Mouse (Mus musculus) liver, adult 2 months (tissue): ENCODE results near the gene Cd80. TPM values are rescaled to one million over a fixed set of nuclear protein-coding genes. Genes with fewer than 3 reads are reported as not detected.

Source experiments
- DNase-seq: peaks from one replicate; pipeline ENCODE4 v3.0.0-alpha.2; 2011; ENCODE audit warnings: low read depth, low spot score; ENCODE audit errors: extremely low read depth
- H3K27ac ChIP-seq: fragments of 200-500 bp; replicated peaks from 2 replicates; pipeline ENCODE4 v1.5.1; 2012; ENCODE audit warnings: low read depth, mild to moderate bottlenecking, control low read depth, inconsistent platforms, low read length; ENCODE audit not compliant: insufficient read depth
- H3K27me3 ChIP-seq: fragments of 200-500 bp; 2 replicates; pipeline ENCODE4 v1.6.1; 2012; ENCODE audit warnings: mild to moderate bottlenecking, moderate library complexity, low read length, inconsistent platforms; ENCODE audit not compliant: control insufficient read depth, insufficient read depth
- H3K36me3 ChIP-seq: fragments of 200-500 bp; 2 replicates; pipeline ENCODE4 v1.6.1; 2012; ENCODE audit warnings: low read length, inconsistent platforms; ENCODE audit not compliant: control insufficient read depth, insufficient read depth
- H3K4me1 ChIP-seq: fragments of 200-500 bp; 2 replicates; pipeline ENCODE4 v1.6.1; 2011; ENCODE audit warnings: low read length; ENCODE audit not compliant: control insufficient read depth, insufficient read depth
- H3K4me3 ChIP-seq: fragments of 200-500 bp; 2 replicates; pipeline ENCODE4 v1.5.1; 2011; ENCODE audit warnings: low read depth, mild to moderate bottlenecking, control low read depth, low read length, moderate library complexity; ENCODE audit not compliant: insufficient read depth
- H3K79me2 ChIP-seq: fragments of 200-500 bp; 2 replicates; pipeline ENCODE4 v1.6.1; 2012; ENCODE audit warnings: inconsistent platforms, mild to moderate bottlenecking, low read length, moderate library complexity; ENCODE audit not compliant: control insufficient read depth, insufficient read depth
- H3K9ac ChIP-seq: fragments of 200-500 bp; 2 replicates; pipeline ENCODE4 v1.6.1; 2012; ENCODE audit warnings: low read depth, mild to moderate bottlenecking, control low read depth, inconsistent platforms, low read length
- CTCF ChIP-seq: fragments of 200-500 bp; IDR thresholded peaks from 2 replicates; pipeline ENCODE4 v1.5.1; 2011; ENCODE audit warnings: low read depth, low read length, control low read depth
- POLR2A ChIP-seq: fragments of 200-500 bp; IDR thresholded peaks from 2 replicates; pipeline ENCODE4 v1.6.1; 2011; ENCODE audit warnings: low read length, control low read depth; ENCODE audit not compliant: insufficient read depth; ENCODE audit errors: extremely low read depth
- WGBS: fragments of 180-500 bp; shearing (Covaris S2); methylation state at CpG from one replicate; pipeline ENCODE4 v1.1.7; 2018; 5-methylcytosine and 5-hydroxymethylcytosine counted together
- polyA plus RNA-seq: library from polyadenylated mRNA; depleted of rRNA; stranded (reverse); fragments of >200 nt; gene quantifications from 2 replicates; pipeline ENCODE4 v1.2.3, GENCODE M21; 2012
- total RNA-seq: library from RNA; depleted of rRNA; stranded (reverse); fragments of >200 nt; gene quantifications from 2 replicates; pipeline ENCODE4 v1.2.3, GENCODE M21; 2014

Cd80 gene
- total and polyA plus RNA-seq, 2 experiments, result 0.28 to 0.29 TPM

DNA sequence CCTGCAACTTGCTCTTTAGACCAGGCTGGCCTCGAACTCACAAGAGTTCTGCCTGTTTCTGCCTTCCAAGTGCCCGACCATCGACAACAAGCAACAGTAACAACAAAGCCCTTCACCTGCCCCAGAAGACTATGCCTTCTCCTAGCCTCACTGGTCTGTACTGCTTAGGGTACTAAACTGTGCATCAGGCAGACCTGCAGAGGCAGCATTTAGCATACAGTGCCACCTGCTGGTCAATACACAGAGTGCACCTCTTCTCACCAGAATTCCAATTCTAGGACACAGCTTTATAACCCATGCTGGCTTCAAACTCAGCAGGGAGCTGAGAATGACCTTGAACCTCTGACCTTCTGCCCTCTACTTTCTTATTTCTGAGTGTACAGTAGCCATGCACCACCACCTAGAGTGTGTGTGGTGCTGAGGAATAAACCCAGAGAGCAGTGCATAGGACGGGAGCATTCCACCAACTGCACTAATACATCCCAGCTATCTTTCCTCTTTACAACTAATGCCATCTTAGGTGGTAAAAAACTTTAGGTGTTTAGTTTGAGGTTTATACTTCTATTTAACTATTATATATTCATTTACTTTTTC is 50.8 kb downstream of the Cd80 start:
- Histone ChIP-seq H3K4me1 (no peaks in the 10 kb centered on the region), H3K27ac (no peak overlapping the region), H3K9ac (no peak overlapping the region), H3K36me3 (peaks cover 41% of the 10 kb centered on the region), H3K4me3 (no peak overlapping the region), H3K27me3 (no peaks in the 10 kb centered on the region), H3K79me2 (no peaks in the 10 kb centered on the region)
- peak; percentile 51 for DNase-seq
- 71% methylated on average over 4 of the region's 4 CpGs for WGBS
- no peak for TF ChIP-seq POLR2A
- peak; percentile 72 for TF ChIP-seq CTCF

- peaks cover 17% of the 10 kb centered on the region for H3K36me3 ChIP-seq
- WGBS, result 96% methylated on average over 2 of the region's 2 CpGs
- no peak overlapping the region for H3K4me3 ChIP-seq
- H3K79me2 ChIP-seq, result no peaks in the 10 kb centered on the region
- H3K4me1 ChIP-seq, result no peaks in the 10 kb centered on the region
- no peak for TF ChIP-seq CTCF
- no peak for TF ChIP-seq POLR2A
- DNase-seq, result no peak
- no peak overlapping the region for H3K9ac ChIP-seq
- no peaks in the 10 kb centered on the region for H3K27me3 ChIP-seq
- H3K27ac ChIP-seq, result no peak overlapping the region
Observed at GRCm38 (mm10) chr16:38510846-38511245, 55.5 kb downstream of the Cd80 start.

GRCm38 (mm10) chr16:38519140-38519539 is 63.8 kb downstream of the Cd80 start:
- H3K36me3 ChIP-seq, result peaks cover 20% of the 10 kb centered on the region; the same call in 1 of the 2 replicates
- WGBS, result 99% methylated on average over 2 of the region's 2 CpGs
- DNase-seq, result no peak
- no peak overlapping the region for H3K9ac ChIP-seq
- H3K4me1 ChIP-seq, result peaks cover 7% of the 10 kb centered on the region
- no peaks in the 10 kb centered on the region for H3K27me3 ChIP-seq
- peaks cover 4% of the 10 kb centered on the region; the same call in 1 of the 2 replicates for H3K79me2 ChIP-seq
- H3K27ac ChIP-seq, result no peak overlapping the region
- no peak for TF ChIP-seq CTCF
- no peak for TF ChIP-seq POLR2A
- no peak overlapping the region for H3K4me3 ChIP-seq

DNA sequence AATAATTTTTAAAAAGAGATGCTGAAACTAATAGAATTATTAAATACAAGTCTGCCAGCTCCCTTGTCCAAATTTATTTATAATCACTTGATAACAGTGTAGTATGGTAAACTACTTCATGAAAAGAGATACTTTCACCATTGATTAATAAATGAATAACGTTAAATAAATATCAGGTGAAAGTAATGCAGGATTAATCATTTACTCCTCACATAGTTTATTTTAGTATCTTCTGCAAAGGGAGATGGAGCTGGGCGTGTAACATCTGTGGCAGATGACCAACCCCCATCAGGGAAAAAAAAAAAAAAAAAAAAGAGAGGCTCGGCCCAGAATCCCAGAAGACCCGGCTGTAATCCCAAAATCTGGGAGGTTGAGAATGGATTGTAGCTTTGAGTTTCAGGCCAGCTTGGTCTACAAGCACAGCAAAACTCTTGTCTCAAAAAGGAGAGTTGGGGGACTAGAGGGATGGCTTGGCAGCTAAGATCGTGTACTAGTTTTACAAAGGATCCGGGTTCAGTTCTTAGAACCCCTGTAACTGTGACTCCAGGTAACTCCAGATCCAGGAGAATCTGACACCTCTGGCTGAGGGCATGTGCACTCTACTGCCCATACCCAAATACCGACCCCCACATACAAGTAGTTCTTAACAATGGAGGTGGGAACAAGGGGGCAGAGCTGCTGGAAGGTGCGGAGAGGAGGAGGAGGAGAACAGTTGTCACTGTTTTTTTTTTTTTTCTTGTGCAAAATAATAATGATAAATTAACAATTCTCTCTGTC is 66.0 kb downstream of the Cd80 start:
- Histone ChIP-seq H3K9ac (peak overlapping the region; percentile 79), H3K27ac (peak overlapping the region; percentile 89), H3K27me3 (no peaks in the 10 kb centered on the region), H3K4me1 (peaks cover 7% of the 10 kb centered on the region), H3K79me2 (peaks cover 4% of the 10 kb centered on the region; the same call in 1 of the 2 replicates), H3K4me3 (peak overlapping the region; percentile 68), H3K36me3 (peaks cover 19% of the 10 kb centered on the region)
- TF ChIP-seq POLR2A (no peak), CTCF (no peak)
- 11% methylated on average over 8 of the region's 8 CpGs for WGBS
- peak; percentile 92 for DNase-seq

DNA sequence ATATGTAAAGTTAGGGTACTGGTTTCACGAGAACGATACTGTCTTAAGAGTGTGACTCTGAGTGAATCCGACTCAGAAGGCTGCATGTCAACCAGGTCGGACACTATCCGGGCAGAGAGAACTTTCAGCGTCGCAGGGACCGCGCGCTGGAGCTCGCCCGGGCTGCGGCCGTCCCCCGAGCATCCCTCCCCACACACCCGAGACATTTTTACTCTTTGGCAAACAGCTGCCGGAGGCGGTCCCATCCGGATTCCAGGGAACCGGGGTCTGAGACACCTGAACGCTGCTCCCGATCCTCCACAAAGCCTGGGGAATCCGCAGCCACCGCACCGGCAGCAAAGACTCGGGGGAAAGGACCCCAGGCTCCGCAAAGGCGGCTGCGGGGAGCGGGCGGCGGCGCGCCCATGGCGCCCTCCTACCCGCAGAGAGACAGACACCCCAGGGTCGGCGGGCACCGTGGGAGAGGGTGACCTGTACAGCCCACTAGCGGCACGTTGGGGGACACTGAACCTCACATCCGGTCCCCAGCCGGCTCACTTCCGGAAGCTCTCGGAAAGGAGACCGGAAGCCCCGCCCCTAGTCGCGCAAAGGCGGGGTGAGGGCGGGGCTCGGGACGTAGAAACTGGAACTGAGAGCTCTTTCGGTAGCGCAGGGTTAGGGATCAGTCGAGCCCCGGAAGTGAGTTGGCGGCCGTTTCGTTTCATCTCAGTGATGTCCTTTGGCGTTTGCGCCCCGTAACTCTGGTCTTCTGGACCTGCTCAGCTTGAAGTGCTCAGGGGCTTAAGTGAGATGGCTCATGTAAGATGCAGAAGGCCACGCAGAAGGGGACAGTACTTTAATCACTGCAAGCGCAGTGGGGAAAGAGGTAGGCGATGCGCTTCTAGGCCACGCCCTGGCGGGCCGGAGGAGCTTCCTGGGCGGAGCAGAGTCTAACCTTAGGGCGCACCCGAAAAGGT is 67.0 kb downstream of the Cd80 start, which contains the start of gene Timmdc1:
TSS of gene Timmdc1 (minus strand) at position 535 of the 956 bp plus-strand sequence.
- H3K4me1 ChIP-seq, result peaks cover 7% of the 10 kb centered on the region
- peak; percentile 84 for DNase-seq
- peak within 1 kb of the TSS; percentile 91 for H3K9ac ChIP-seq
- WGBS, result under 1% methylated on average over 73 of the region's 73 CpGs
- peak within 1 kb of the TSS; percentile 68 for H3K4me3 ChIP-seq
- peaks cover 15% of the 10 kb centered on the region for H3K36me3 ChIP-seq
- peaks cover 4% of the 10 kb centered on the region; the same call in 1 of the 2 replicates for H3K79me2 ChIP-seq
- H3K27me3 ChIP-seq, result no peaks in the 10 kb centered on the region
- TF ChIP-seq POLR2A (peak; percentile 77), CTCF (0 out of 2 replicates have a peak, but pooled peaks have one; percentile 14)
- H3K27ac ChIP-seq, result peak within 1 kb of the TSS; percentile 89
